Mouse (Mus musculus) erythroblast, adult 5-6 weeks (primary cell): ENCODE data around the gene Cdk16. TPM values are rescaled to one million over a fixed set of nuclear protein-coding genes. Genes with fewer than 3 reads are reported as not detected.
"Not testable (repeated sequence)": the region's sequence is repeated elsewhere in the genome, so short reads cannot be mapped to it uniquely, and the experiment has no call there.

Experiments
- ATAC-seq: replicated peaks from 2 replicates; pipeline ENCODE4 v1.8.0; 2016; ENCODE audit warnings: moderate number of reproducible peaks, mild to moderate bottlenecking, moderate TSS enrichment, inconsistent platforms; ENCODE audit not compliant: poor library complexity, low FRiP score, severe bottlenecking
- total RNA-seq, 2 experiments: library from RNA; stranded (forward) in 1 of 2; stranded (reverse) in 1 of 2; fragments of 150-400 nt in 1 of 2; fragments of 200-764, 138-1000 nt in 1 of 2; gene quantifications; 2 replicates each; pipeline versions ENCODE4 v1.2.3 to v1.2.4; 2015 to 2017; ENCODE audit warnings: low replicate concordance in 2 of 2

The Cdk16 gene
- total RNA-seq (2015; ENCODE audit: low replicate concordance) (21.3 and 42.7 TPM in 2 replicates), total RNA-seq (2017; ENCODE audit: low replicate concordance) (15.2 and 20.7 TPM in 2 replicates)

- peak; percentile 91 for ATAC-seq
Observed at GRCm38 (mm10) chrX:20687519-20688067, at the start of gene Cdk16. Gene Cdk16, plus strand, starts transcription at chrX:20687954.

GRCm38 (mm10) chrX:20638141-20638540 is 49.6 kb upstream of the Cdk16 start:
- ATAC-seq = no peak

GRCm38 (mm10) chrX:20644780-20645179 is 43.0 kb upstream of the Cdk16 start:
- no peak for ATAC-seq

- ATAC-seq = no peak
Observed at GRCm38 (mm10) chrX:20657593-20657992, 30.2 kb upstream of the Cdk16 start.

GRCm38 (mm10) chrX:20658026-20658652 is 29.6 kb upstream of the Cdk16 start, which contains the start of gene Uba1:
Gene Uba1, plus strand, starts transcription at chrX:20658326.
- peak; percentile 54 for ATAC-seq

- no peak for ATAC-seq
Observed at GRCm38 (mm10) chrX:20658891-20659406, 28.8 kb upstream of the Cdk16 start.

- no peak for ATAC-seq
Observed at GRCm38 (mm10) chrX:20662317-20662715, 25.4 kb upstream of the Cdk16 start.

- peak; percentile 95 for ATAC-seq
Observed at GRCm38 (mm10) chrX:20662716-20663443, 24.9 kb upstream of the Cdk16 start.

GRCm38 (mm10) chrX:20663444-20663790 is 24.3 kb upstream of the Cdk16 start:
- peak; percentile 51 for ATAC-seq

- ATAC-seq = peak; percentile 89
Observed at GRCm38 (mm10) chrX:20688068-20688547, 354 bp downstream of the Cdk16 start.

- ATAC-seq = peak; percentile 49
Observed at GRCm38 (mm10) chrX:20688615-20689014, 861 bp downstream of the Cdk16 start.

GRCm38 (mm10) chrX:20691566-20691965 is 3.8 kb downstream of the Cdk16 start:
- ATAC-seq = no peak

- ATAC-seq = no peak
Observed at GRCm38 (mm10) chrX:20692616-20693015, 4.9 kb downstream of the Cdk16 start.

GRCm38 (mm10) chrX:20695842-20696241 is 8.1 kb downstream of the Cdk16 start:
- no peak for ATAC-seq

GRCm38 (mm10) chrX:20703741-20704290 is 16.1 kb downstream of the Cdk16 start, which contains the start of gene Usp11:
Gene Usp11, plus strand, starts transcription at chrX:20703906.
- ATAC-seq = peak; percentile 27; the same call in 1 of the 2 replicates

GRCm38 (mm10) chrX:20704295-20705082 is 16.7 kb downstream of the Cdk16 start:
- ATAC-seq = peak; percentile 89

GRCm38 (mm10) chrX:20705083-20705402 is 17.3 kb downstream of the Cdk16 start:
- no peak for ATAC-seq

- no peak for ATAC-seq
Observed at GRCm38 (mm10) chrX:20728681-20729080, 40.9 kb downstream of the Cdk16 start.

- not testable (repeated sequence) for ATAC-seq
Observed at GRCm38 (mm10) chrX:20730048-20730447, 42.3 kb downstream of the Cdk16 start.

GRCm38 (mm10) chrX:20736479-20736878 is 48.7 kb downstream of the Cdk16 start:
- ATAC-seq = no peak
